Mouse (Mus musculus): ENCODE results near the gene Gm17482. TPM values are rescaled to one million over a fixed set of nuclear protein-coding genes. Genes with fewer than 3 reads are reported as not detected.
A peak's percentile ranks its signal among the peaks of the same experiment; 100 is the strongest.
"Not testable (repeated sequence)": the region's sequence is repeated elsewhere in the genome, so short reads cannot be mapped to it uniquely, and the experiment has no call there.

Gene Gm17482
- not detected in 2 replicates for polyA plus RNA-seq (2012; rRNA removed)

GRCm38 (mm10) chr6:115227043-115227442 lies at the start of gene Gm17482:
Gene Gm17482 (plus strand): TSS chr6:115227343.
- 77% methylated on average over 4 of the region's 4 CpGs for WGBS

GRCm38 (mm10) chr6:115178826-115179225 lies 48.3 kb upstream of the Gm17482 start:
- 14% methylated on average over 3 of the region's 3 CpGs for WGBS
- no peak for DNase-seq (ENCODE audit: low read depth, low spot score)

More at GRCm38 (mm10) chr6:115227043-115227442, at the start of gene Gm17482:
- no peak for DNase-seq (ENCODE audit: low read depth, low spot score)

- no peak for DNase-seq (ENCODE audit: low read depth, low spot score)
- 67% methylated on average over 2 of the region's 2 CpGs for WGBS
Measured at GRCm38 (mm10) chr6:115181094-115181493, 46.0 kb upstream of the Gm17482 start.

- 65% methylated on average over 7 of the region's 7 CpGs for WGBS
- no peak for DNase-seq (ENCODE audit: low read depth, low spot score)
Measured at GRCm38 (mm10) chr6:115191111-115191510, 36.0 kb upstream of the Gm17482 start.

- 62% methylated on average over 3 of the region's 3 CpGs for WGBS
- no peak for DNase-seq (ENCODE audit: low read depth, low spot score)
Measured at GRCm38 (mm10) chr6:115200753-115201152, 26.4 kb upstream of the Gm17482 start.

- no peak for DNase-seq (ENCODE audit: low read depth, low spot score)
- 78% methylated on average over 3 of the region's 3 CpGs for WGBS
Measured at GRCm38 (mm10) chr6:115203029-115203428, 24.1 kb upstream of the Gm17482 start.

GRCm38 (mm10) chr6:115210187-115210586 lies 17.0 kb upstream of the Gm17482 start:
- WGBS = 79% methylated on average over 2 of the region's 2 CpGs
- no peak for DNase-seq (ENCODE audit: low read depth, low spot score)

- DNase-seq (ENCODE audit: low read depth, low spot score) = no peak
- 83% methylated on average over 3 of the region's 3 CpGs for WGBS
Measured at GRCm38 (mm10) chr6:115210820-115211219, 16.3 kb upstream of the Gm17482 start.

GRCm38 (mm10) chr6:115212132-115212903 lies 14.8 kb upstream of the Gm17482 start:
- WGBS = 46% methylated on average over 5 of the region's 5 CpGs
- no peak for DNase-seq (ENCODE audit: low read depth, low spot score)

- no peak for DNase-seq (ENCODE audit: low read depth, low spot score)
- 18% methylated on average over 5 of the region's 5 CpGs for WGBS
Measured at GRCm38 (mm10) chr6:115213129-115213528, 14.0 kb upstream of the Gm17482 start.

- 86% methylated on average over 8 of the region's 8 CpGs for WGBS
- DNase-seq (ENCODE audit: low read depth, low spot score) = no peak
Measured at GRCm38 (mm10) chr6:115221215-115221641, 5.9 kb upstream of the Gm17482 start.

- DNase-seq (ENCODE audit: low read depth, low spot score) = no peak
- WGBS = 48% methylated on average over 3 of the region's 3 CpGs
Measured at GRCm38 (mm10) chr6:115225519-115225918, 1.6 kb upstream of the Gm17482 start.

- peak; percentile 52 for DNase-seq (ENCODE audit: low read depth, low spot score)
- WGBS = 0% methylated on average over 2 of the region's 2 CpGs
Measured at GRCm38 (mm10) chr6:115227529-115227928, 386 bp downstream of the Gm17482 start.

GRCm38 (mm10) chr6:115230557-115230956 lies 3.4 kb downstream of the Gm17482 start:
- DNase-seq (ENCODE audit: low read depth, low spot score) = no peak
- WGBS = 43% methylated on average over 3 of the region's 3 CpGs

GRCm38 (mm10) chr6:115231836-115232235 lies 4.7 kb downstream of the Gm17482 start:
- DNase-seq (ENCODE audit: low read depth, low spot score) = no peak
- 57% methylated on average over 4 of the region's 4 CpGs for WGBS

GRCm38 (mm10) chr6:115232562-115232961 lies 5.4 kb downstream of the Gm17482 start:
- WGBS = 84% methylated on average over 1 of the region's 1 CpGs

GRCm38 (mm10) chr6:115238031-115239027 lies 11.2 kb downstream of the Gm17482 start:
- no peak for DNase-seq (ENCODE audit: low read depth, low spot score)
- WGBS = 81% methylated on average over 9 of the region's 9 CpGs

More at GRCm38 (mm10) chr6:115232562-115232961, 5.4 kb downstream of the Gm17482 start:
- no peak for DNase-seq (ENCODE audit: low read depth, low spot score)

GRCm38 (mm10) chr6:115239335-115239734 lies 12.2 kb downstream of the Gm17482 start:
- DNase-seq (ENCODE audit: low read depth, low spot score) = no peak

GRCm38 (mm10) chr6:115240431-115240830 lies 13.3 kb downstream of the Gm17482 start:
- 55% methylated on average over 2 of the region's 2 CpGs for WGBS
- not testable (repeated sequence) for DNase-seq (ENCODE audit: low read depth, low spot score)

More at GRCm38 (mm10) chr6:115239335-115239734, 12.2 kb downstream of the Gm17482 start:
- WGBS = 92% methylated on average over 7 of the region's 7 CpGs

GRCm38 (mm10) chr6:115241131-115241699 lies 14.1 kb downstream of the Gm17482 start:
- 80% methylated on average over 3 of the region's 3 CpGs for WGBS
- DNase-seq (ENCODE audit: low read depth, low spot score) = no peak

All from large intestine, adult 2 months (tissue).